Mouse (Mus musculus) hematopoietic multipotent progenitor cell, adult 10-12 weeks (in vitro differentiated cells): ENCODE results near the gene Acsl6. TPM values are rescaled to one million over a fixed set of nuclear protein-coding genes. Genes with fewer than 3 reads are reported as not detected.

Experiments
- polyA plus RNA-seq: library from polyadenylated mRNA; stranded (reverse); fragments of >175 nt; gene quantifications from 2 replicates; pipeline ENCODE4 v1.2.3, GENCODE M21; 2012; ENCODE audit warnings: low replicate concordance

Gene Acsl6
- 1.8 TPM in 1 of 2 replicates, not detected in the other for polyA plus RNA-seq

DNA sequence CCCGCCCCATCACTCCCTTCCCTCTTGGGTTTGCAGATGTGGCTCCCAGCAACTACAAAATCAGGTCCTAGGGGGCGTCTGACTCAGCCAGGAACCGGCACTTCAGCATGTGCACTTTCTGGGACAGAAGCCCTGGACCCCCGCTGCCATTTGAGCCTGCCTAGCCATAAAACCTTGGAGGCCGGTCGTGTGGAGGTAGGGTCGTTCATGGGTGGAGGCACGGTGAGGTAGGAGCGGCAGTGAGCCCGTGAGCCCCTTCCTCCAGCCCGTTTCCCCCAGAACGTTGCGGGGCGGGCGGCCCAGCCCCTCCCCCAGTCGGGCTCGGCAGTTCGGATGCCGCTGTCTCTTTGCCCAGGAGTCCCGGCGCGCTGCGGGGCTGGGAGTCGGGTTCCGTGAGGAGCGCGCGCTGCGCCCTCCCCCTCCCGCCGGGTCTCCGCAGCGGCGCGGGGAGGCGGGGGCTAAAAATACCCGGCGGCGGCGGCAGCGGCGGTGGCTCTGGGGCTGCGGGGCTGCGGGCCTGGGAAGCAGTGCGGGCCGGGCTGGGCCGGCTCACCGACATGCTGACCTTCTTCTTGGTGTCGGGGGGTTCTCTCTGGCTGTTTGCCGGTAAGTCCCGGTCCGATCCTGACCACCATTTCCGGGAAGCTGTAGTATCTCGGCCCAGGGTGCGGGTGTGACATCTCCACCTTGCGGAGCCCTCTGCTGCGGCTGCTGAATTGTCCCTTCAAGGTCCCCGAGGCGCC, at the start of gene Acsl6:
Gene Acsl6, plus strand, starts transcription at position 71 of the 743 bp plus-strand sequence.

DNA sequence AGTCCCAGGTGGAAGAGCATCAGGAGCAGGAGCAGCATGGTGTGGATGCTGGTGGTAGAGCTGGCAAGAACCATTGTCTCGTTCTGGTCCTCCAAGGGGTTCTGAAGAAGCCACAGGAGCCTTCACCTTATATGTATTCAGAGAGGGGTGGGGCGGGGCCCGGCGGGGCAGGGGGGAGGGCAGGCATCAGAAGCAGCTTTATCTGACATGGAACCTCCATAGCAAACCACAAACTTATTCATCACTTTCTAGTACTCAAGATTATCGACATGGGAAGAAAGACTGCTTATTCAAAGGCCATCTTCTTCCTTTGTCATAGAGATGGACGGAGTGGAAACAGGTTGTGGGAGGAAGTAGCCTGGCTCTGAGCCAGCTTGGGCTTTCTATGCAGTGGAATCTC, 36.4 kb upstream of the Acsl6 start, which contains the start of gene Il3:
Gene Il3, minus strand, starts transcription at position 101 of the 400 bp plus-strand sequence.

Other genes starting within 250 kb of the Acsl6 start
- 17.4 and 24.0 TPM in 2 replicates for gene Pdlim4, start 234.8 kb upstream of the Acsl6 start, polyA plus RNA-seq
- 0.14 and 0.29 TPM in 2 replicates for gene P4ha2, start 203.7 kb upstream of the Acsl6 start, polyA plus RNA-seq
- not detected in 2 replicates for gene Csf2, start 54.1 kb upstream of the Acsl6 start, polyA plus RNA-seq
- gene Il3, start 36.5 kb upstream of the Acsl6 start, polyA plus RNA-seq, result not detected in 2 replicates
- not detected in 2 replicates for gene Meikin, start 66.9 kb downstream of the Acsl6 start, polyA plus RNA-seq
- gene Fnip1, start 134.4 kb downstream of the Acsl6 start, polyA plus RNA-seq, result 2.1 and 2.3 TPM in 2 replicates
- 21.5 and 27.4 TPM in 2 replicates for gene Rapgef6, start 219.0 kb downstream of the Acsl6 start, polyA plus RNA-seq